Mouse (Mus musculus): ENCODE measurements at regions not wholly inside any gene's neighbourhood (a gene's known extent, or its start where the extent isn't known, plus 50 kb on each side); places are given as distances from the start of the nearest gene placed in this dataset.

DNA sequence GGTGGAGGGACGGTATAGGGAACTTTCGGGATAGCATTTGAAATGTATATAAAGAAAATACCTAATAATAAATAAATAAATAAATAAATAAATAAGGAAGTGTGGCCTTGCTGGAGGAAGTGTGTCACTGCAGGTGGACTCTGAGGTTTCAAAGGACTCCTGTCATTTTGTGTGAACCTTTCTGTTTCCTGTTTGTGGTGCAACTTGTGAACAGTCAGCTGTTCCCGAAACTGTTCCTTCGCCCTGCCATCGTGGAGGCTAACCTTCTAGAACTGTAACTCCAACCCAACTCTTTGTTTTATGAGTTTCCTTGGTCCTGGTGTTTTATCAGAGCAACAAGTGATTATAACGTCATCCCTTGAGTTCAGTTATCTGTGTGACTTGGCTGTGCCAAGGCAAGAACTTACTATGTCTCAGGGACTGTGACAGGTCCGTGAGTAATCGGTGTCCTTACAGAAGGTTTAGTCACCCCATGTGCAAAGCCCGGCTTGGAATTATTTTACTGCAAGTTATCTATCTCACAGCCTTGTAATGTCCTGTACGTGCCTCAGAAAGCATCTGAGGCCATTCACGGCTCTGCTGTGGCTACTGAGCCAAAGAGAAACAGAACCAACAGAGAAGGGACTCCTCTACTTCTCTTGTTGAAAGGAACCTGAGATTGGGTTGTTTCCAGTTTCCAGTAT is 121.0 kb upstream of the L3mbtl4 start:
- TF ChIP-seq POLR2A (IDR thresholded peaks at IDR 0.05; ENCODE audit: insufficient read depth, low read depth, low read length) = no peak
- no peak for TF ChIP-seq CTCF (IDR thresholded peaks at IDR 0.05; ENCODE audit: insufficient read depth, low read depth, low read length)

Data from olfactory bulb, adult 2 months (tissue).